Mouse (Mus musculus) intestine, embryonic 14.5 days (tissue): Measurements from ENCODE around the gene Timm44. TPM values are rescaled to one million over a fixed set of nuclear protein-coding genes. Genes with fewer than 3 reads are reported as not detected.

Experiments used
- ATAC-seq: fragments of 200-750 bp; cut with Nextera tagmentation; replicated peaks from 2 replicates; pipeline ENCODE4 v1.8.0; 2017; ENCODE audit warnings: low read depth, moderate number of reproducible peaks, moderate TSS enrichment, moderate library complexity; ENCODE audit not compliant: low FRiP score, low TSS enrichment
- DNase-seq: peaks from one replicate; pipeline ENCODE4 v3.0.0-alpha.2; 2018; ENCODE audit warnings: low spot score
- H3K27ac ChIP-seq: fragments of 300-500 bp; sonication (generic); 2 replicates; pipeline ENCODE4 v1.5.1; 2014; ENCODE audit warnings: low read depth, mild to moderate bottlenecking, control low read depth
- H3K27me3 ChIP-seq: fragments of 300-500 bp; sonication (generic); replicated peaks from 2 replicates; pipeline ENCODE4 v1.6.1; 2014; ENCODE audit warnings: low read length, control low read depth; ENCODE audit not compliant: control insufficient read depth, insufficient read depth
- H3K36me3 ChIP-seq: fragments of 300-500 bp; sonication (generic); 2 replicates; pipeline ENCODE4 v1.6.1; 2014; ENCODE audit warnings: low read length, control low read depth; ENCODE audit not compliant: control insufficient read depth, insufficient read depth
- H3K4me1 ChIP-seq: fragments of 300-500 bp; sonication (generic); replicated peaks from 2 replicates; pipeline ENCODE4 v1.6.1; 2014; ENCODE audit warnings: low read length, control low read depth, mixed read lengths; ENCODE audit not compliant: control insufficient read depth, insufficient read depth
- H3K4me2 ChIP-seq: fragments of 300-500 bp; sonication (generic); 2 replicates; pipeline ENCODE4 v1.6.1; 2014; ENCODE audit warnings: low read length
- H3K4me3 ChIP-seq: fragments of 300-500 bp; sonication (generic); 2 replicates; pipeline ENCODE4 v1.5.1; 2014; ENCODE audit warnings: low read depth, low read length, control low read depth, mixed read lengths
- H3K9ac ChIP-seq: fragments of 300-500 bp; sonication (generic); 2 replicates; pipeline ENCODE4 v1.6.1; 2014; ENCODE audit warnings: mild to moderate bottlenecking, low read length
- H3K9me3 ChIP-seq: fragments of 300-500 bp; sonication (generic); 2 replicates; pipeline ENCODE4 v1.6.1; 2016; ENCODE audit warnings: low read length, control low read depth; ENCODE audit not compliant: control insufficient read depth
- WGBS: fragments of 180-500 bp; shearing (Covaris S2); extraction: QIAGEN DNeasy Blood & Tissue Kit; methylation state at CpG from one replicate; pipeline ENCODE4 v1.1.7; 2014; 5-methylcytosine and 5-hydroxymethylcytosine counted together
- polyA plus RNA-seq: library from polyadenylated mRNA; unstranded; fragments of >200 nt; fragmentation: Nextera tagmentation; extraction: Ambion mirVana; gene quantifications from 2 replicates; pipeline ENCODE4 v1.2.1, GENCODE M21; 2014

The Timm44 gene
- polyA plus RNA-seq, 1 experiment from 2014 or later: 89.8 TPM

DNA sequence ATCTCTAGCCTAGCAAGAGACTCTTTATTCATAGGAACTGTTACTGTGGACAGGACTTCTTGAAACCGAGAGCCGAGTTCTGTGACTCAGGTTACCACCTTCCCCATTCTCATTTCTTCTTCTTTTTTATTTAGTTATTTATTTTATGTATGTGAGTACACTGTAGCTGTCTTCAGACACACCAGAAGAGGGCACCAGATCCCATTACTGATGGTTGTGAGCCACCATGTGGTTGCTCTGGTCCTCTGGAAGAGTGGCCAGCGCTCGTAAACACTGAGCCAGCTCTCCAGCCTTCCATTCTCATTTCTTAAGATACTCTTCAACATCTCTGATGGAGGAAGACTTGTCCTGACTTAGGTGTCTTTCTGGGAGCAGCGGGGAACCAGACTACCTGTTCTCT is 17.0 kb upstream of the Timm44 start:
- peaks cover 95% of the 10 kb centered on the region for H3K36me3 ChIP-seq
- ATAC-seq: no peak

DNA sequence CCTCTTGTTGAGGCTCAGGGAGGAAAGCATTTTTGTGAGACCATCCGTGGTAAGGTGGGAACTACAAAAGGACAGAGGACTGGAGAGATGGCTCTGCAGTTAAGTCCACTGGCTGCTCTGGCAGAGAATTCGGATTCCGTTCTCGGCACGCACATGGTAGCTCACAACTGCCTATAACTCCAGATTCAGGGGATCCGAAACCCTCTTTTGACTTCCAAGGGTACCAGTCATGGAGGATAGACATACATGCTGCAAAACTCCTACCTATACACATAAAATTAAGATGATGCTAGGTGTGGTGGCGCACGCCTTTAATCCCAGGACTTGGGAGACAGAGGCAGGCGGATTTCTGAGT is 375 bp upstream of the Timm44 start:
- Histone ChIP-seq H3K9ac (peak overlapping the region; percentile 76), H3K27me3 (no peaks in the 10 kb centered on the region), H3K4me1 (peaks cover 4% of the 10 kb centered on the region; the same call in 1 of the 2 replicates), H3K9me3 (no peaks in the 10 kb centered on the region), H3K27ac (peak overlapping the region; percentile 36; the same call in 1 of the 2 replicates), H3K4me2 (peak overlapping the region; percentile 70), H3K4me3 (peak overlapping the region; percentile 84), H3K36me3 (peaks cover 28% of the 10 kb centered on the region)
- DNase-seq (no peak), ATAC-seq (peak; percentile 59; the same call in 1 of the 2 replicates)
- 31% methylated on average over 9 of the region's 9 CpGs for WGBS

More for the DNA sequence above, 17.0 kb upstream of the Timm44 start:
- Histone ChIP-seq H3K4me3 (no peak overlapping the region), H3K27me3 (no peaks in the 10 kb centered on the region), H3K4me1 (no peaks in the 10 kb centered on the region), H3K27ac (no peak overlapping the region), H3K9me3 (no peaks in the 10 kb centered on the region), H3K4me2 (no peak overlapping the region), H3K9ac (no peak overlapping the region)
- WGBS: 87% methylated on average over 5 of the region's 5 CpGs
- no peak for DNase-seq

DNA sequence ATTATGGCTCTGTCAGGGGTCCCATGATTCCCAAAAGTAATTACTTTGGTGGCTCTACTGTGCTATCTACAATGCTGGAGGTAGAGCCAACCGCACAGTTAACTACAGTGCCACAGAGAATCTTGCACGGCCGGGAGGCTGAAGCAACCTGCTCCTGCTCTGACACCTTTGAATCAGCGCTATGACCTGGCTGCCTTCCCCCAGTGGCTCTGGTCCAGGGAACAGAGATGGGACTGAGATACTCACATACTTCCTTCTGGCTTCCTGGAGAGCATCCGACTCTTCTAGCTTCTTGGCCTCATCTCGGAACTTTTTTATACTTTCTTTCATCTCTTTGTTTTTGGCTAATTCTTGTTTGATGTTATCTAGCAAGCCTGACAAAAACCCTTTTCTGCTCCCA is 6.1 kb downstream of the Timm44 start:
- ATAC-seq (no peak), DNase-seq (no peak)
- Histone ChIP-seq H3K4me1 (no peaks in the 10 kb centered on the region), H3K9ac (no peak overlapping the region), H3K4me2 (no peak overlapping the region), H3K36me3 (peaks cover 91% of the 10 kb centered on the region), H3K9me3 (no peaks in the 10 kb centered on the region), H3K4me3 (no peak overlapping the region), H3K27ac (no peak overlapping the region), H3K27me3 (no peaks in the 10 kb centered on the region)
- 91% methylated on average over 6 of the region's 6 CpGs for WGBS

DNA sequence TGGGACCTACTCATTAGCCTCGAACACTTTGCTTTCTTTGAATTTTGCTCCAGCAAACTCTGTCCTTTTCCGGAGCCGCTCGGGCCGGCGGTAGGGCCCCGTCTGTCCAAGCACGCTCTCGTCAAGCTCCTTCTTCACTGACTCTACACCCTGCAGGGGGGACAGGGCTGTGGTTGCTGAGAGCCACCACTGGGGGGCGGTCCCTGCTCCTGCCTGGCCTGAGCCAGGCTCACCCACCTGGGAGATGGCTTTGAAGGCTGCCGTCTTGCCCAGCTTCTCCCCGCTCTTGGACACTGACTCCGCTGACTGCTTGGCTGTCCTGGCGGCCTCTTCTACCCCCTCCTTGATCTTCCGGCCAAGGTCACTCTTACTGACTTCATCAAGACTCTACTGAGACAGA is 8.1 kb downstream of the Timm44 start:
- Histone ChIP-seq H3K4me2 (no peak overlapping the region), H3K9ac (no peak overlapping the region), H3K27me3 (no peaks in the 10 kb centered on the region), H3K36me3 (peaks cover 96% of the 10 kb centered on the region), H3K9me3 (no peaks in the 10 kb centered on the region), H3K4me1 (no peaks in the 10 kb centered on the region), H3K27ac (no peak overlapping the region), H3K4me3 (no peak overlapping the region)
- no peak for DNase-seq
- no peak for ATAC-seq
- WGBS: 83% methylated on average over 15 of the region's 15 CpGs

DNA sequence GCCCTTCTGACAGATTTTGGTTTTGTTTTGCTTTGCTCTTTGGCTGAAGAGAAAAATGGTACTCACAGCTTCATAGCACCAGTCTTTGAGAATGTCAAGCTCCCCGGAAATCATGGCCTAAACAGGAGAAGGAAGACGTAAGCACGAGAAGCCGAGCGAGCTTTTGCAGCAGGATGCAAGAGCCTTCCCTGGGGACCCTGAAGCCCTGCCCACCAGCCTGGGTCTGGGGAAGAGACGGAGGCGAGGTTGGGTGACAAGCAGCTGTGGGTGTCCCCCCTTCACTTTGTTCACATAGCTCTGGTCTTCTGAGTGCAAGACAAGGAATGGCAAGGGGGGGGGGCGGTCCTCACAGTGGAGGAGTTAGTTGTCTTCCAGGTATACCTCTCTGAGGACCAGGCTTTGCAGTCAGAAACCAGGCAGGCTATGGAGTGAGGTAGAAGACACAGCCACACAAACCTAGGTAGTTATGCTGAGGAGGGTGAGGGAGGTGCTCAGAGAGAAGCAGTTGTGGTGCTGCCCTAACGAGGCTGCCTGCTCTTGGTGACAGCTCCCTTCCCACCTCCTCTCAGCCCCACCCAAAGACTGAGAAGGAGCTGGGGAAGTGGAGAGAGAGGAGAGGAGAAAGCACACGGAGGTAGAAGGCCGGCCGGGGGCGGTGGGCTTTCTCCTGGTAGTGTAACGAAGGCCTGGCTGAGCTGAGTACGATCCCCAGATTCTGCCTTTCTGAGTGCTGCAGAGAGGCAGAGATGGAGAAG is 10.4 kb downstream of the Timm44 start:
- Histone ChIP-seq H3K9me3 (no peaks in the 10 kb centered on the region), H3K27ac (no peak overlapping the region), H3K4me2 (no peak overlapping the region), H3K27me3 (no peaks in the 10 kb centered on the region), H3K4me1 (no peaks in the 10 kb centered on the region), H3K9ac (no peak overlapping the region), H3K4me3 (no peak overlapping the region), H3K36me3 (peaks cover 99% of the 10 kb centered on the region)
- DNase-seq (no peak), ATAC-seq (no peak)
- WGBS: 91% methylated on average over 15 of the region's 15 CpGs

DNA sequence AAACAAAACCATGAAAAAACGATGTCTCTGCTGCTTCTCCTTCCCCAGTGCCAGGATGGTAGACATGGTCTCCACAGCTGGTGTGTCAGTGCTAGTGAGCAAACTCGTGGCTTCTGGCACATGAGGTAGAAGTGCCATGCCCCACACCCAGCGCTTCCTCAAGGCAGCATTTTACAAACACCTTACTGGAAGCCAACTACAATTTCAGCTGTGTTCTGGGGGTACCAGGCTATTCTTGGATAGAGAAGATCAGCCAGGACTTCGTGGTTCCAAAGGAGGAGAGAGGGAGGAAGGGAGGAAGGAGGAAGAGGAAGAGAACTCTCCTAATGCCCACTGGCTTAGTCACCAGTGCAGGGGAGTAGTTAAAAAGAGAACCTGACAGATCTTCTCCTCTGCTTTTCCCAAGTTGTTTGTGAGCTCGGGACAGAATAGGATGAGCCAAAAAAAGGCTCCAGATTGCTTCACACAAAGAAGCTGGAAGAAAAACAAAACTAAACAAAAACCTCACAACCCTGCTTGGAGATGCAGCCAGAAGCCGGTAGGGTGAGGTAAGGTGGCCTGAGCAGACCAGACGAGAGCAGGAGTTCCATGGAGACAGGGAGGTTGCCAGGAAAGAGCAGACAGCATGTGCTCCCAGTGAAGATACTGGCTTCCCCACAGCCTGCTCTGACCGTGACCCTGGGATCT is 12.5 kb downstream of the Timm44 start:
- WGBS: 88% methylated on average over 8 of the region's 8 CpGs
- DNase-seq (no peak), ATAC-seq (no peak)
- H3K4me2 ChIP-seq: no peak overlapping the region
- no peak overlapping the region for H3K4me3 ChIP-seq
- no peak overlapping the region for H3K9ac ChIP-seq
- H3K36me3 ChIP-seq: peaks cover 85% of the 10 kb centered on the region
- H3K27ac ChIP-seq: no peak overlapping the region
- no peaks in the 10 kb centered on the region for H3K9me3 ChIP-seq
- H3K4me1 ChIP-seq: peaks cover 7% of the 10 kb centered on the region; the same call in 1 of the 2 replicates
- H3K27me3 ChIP-seq: no peaks in the 10 kb centered on the region

DNA sequence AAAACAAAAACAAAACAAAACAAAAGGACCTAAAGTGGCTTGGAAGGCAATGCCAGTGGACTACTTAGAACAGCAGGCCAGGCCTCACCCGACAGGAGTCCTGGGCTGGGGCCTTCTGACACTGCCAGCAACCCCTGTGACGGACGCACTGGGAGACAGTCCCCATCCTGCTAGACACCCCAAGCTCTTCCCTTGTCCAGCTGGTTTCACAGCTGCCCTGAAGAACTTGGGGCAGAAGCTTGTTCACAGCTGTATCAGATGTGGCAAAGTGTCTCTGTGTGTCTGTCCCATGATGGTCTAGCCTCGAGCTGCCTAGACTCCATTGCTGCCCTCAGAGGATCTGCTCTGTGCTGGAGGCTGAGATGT is 15.9 kb downstream of the Timm44 start:
- H3K4me2 ChIP-seq: no peak overlapping the region
- DNase-seq (no peak), ATAC-seq (no peak)
- no peaks in the 10 kb centered on the region for H3K27me3 ChIP-seq
- peaks cover 70% of the 10 kb centered on the region for H3K36me3 ChIP-seq
- 83% methylated on average over 4 of the region's 4 CpGs for WGBS
- no peak overlapping the region for H3K4me3 ChIP-seq
- no peaks in the 10 kb centered on the region for H3K9me3 ChIP-seq
- H3K9ac ChIP-seq: peak overlapping the region; percentile 25; the same call in 1 of the 2 replicates
- H3K4me1 ChIP-seq: peaks cover 16% of the 10 kb centered on the region
- peak overlapping the region; percentile 83; the same call in 1 of the 2 replicates for H3K27ac ChIP-seq

DNA sequence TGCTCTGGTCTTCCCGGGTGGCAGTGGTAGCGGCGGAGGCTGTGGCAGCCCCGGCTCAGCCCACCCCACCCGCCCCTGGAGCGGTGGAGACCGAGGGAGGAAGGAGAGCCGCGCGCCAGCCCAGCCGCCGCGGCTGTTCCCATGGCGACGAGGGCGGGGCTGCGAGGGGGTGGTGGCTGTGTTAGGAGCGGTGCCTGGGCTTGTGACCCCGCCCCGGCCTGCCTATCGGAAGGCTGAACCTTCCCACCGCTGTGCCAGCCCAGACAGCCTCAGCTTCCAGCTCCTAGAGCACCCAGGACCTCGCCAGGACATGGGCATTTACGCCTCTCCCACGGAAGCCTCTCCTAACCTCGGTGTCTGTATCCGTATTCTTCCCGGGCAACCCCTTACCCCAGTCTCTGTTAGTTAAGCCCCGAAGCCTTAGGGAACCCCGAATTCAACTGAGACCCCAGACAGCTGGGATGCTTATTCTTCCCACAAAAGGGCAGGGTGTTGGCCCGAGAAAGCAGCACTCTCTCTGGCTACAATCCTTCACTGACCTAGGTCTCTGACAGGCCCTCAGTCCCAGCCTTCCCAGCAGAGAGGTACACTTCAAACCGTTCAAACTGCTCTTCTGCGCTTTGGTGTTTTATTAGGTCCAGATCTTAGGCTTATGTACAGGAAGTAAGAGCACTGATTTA is 16.4 kb downstream of the Timm44 start, which contains the start of gene Ctxn1:
Ctxn1 (minus strand) TSS at position 150 of the 680 bp plus-strand sequence.
- Histone ChIP-seq H3K36me3 (peaks cover 70% of the 10 kb centered on the region), H3K9me3 (no peaks in the 10 kb centered on the region), H3K27me3 (no peaks in the 10 kb centered on the region), H3K4me2 (peak within 1 kb of the TSS; percentile 67), H3K4me3 (peak within 1 kb of the TSS; percentile 89), H3K9ac (peak within 1 kb of the TSS; percentile 88), H3K4me1 (peaks cover 17% of the 10 kb centered on the region), H3K27ac (peak within 1 kb of the TSS; percentile 83)
- DNase-seq (peak; percentile 98), ATAC-seq (peak; percentile 90)
- 8% methylated on average over 28 of the region's 33 CpGs for WGBS
